Mouse (Mus musculus) limb, embryonic 12.5 days (tissue): Measurements from ENCODE around the gene Arl4d. TPM values are rescaled to one million over a fixed set of nuclear protein-coding genes. Genes with fewer than 3 reads are reported as not detected.
"Not testable (repeated sequence)": the region's sequence is repeated elsewhere in the genome, so short reads cannot be mapped to it uniquely, and the experiment has no call there.

Experiments used
- ATAC-seq: fragments of 200-750 bp; cut with Nextera tagmentation; 2 replicates; pipeline ENCODE4 v1.8.0; 2017; ENCODE audit warnings: low read depth, moderate TSS enrichment; ENCODE audit not compliant: insufficient number of reproducible peaks, insufficient read depth, low FRiP score, low TSS enrichment
- H3K27ac ChIP-seq: fragments of 300-500 bp; sonication (generic); 2 replicates; pipeline ENCODE4 v1.5.1; 2016; ENCODE audit warnings: mild to moderate bottlenecking, moderate library complexity
- H3K27me3 ChIP-seq: fragments of 300-500 bp; sonication (generic); 2 replicates; pipeline ENCODE4 v1.6.1; 2016; ENCODE audit warnings: mild to moderate bottlenecking, moderate library complexity
- H3K36me3 ChIP-seq: fragments of 300-500 bp; sonication (generic); 2 replicates; pipeline ENCODE4 v1.6.1; 2016; ENCODE audit warnings: mild to moderate bottlenecking, moderate library complexity
- H3K4me1 ChIP-seq: fragments of 300-500 bp; sonication (generic); replicated peaks from 2 replicates; pipeline ENCODE4 v1.6.1; 2016
- H3K4me2 ChIP-seq: fragments of 300-500 bp; sonication (generic); 2 replicates; pipeline ENCODE4 v1.6.1; 2016; ENCODE audit warnings: mild to moderate bottlenecking, moderate library complexity
- H3K4me3 ChIP-seq: fragments of 300-500 bp; sonication (generic); replicated peaks from 2 replicates; pipeline ENCODE4 v1.5.1; 2016; ENCODE audit warnings: mild to moderate bottlenecking
- H3K9ac ChIP-seq: fragments of 300-500 bp; sonication (generic); replicated peaks from 2 replicates; pipeline ENCODE4 v1.6.1; 2016; ENCODE audit warnings: mild to moderate bottlenecking, moderate library complexity
- H3K9me3 ChIP-seq: fragments of 300-500 bp; sonication (generic); 2 replicates; pipeline ENCODE4 v1.6.1; 2016; ENCODE audit warnings: mild to moderate bottlenecking, moderate library complexity
- WGBS: fragments of 180-500 bp; shearing (Covaris S2); methylation state at CpG from one replicate; pipeline ENCODE4 v1.1.7; 2016; 5-methylcytosine and 5-hydroxymethylcytosine counted together
- polyA plus RNA-seq: library from polyadenylated mRNA; unstranded; fragments of >200 nt; fragmentation: Nextera tagmentation; extraction: Ambion mirVana; gene quantifications from 2 replicates; pipeline ENCODE4 v1.2.1, GENCODE M21; 2016

The Arl4d gene
- polyA plus RNA-seq, 1 experiment from 2014 or later, result 2.5 TPM

DNA sequence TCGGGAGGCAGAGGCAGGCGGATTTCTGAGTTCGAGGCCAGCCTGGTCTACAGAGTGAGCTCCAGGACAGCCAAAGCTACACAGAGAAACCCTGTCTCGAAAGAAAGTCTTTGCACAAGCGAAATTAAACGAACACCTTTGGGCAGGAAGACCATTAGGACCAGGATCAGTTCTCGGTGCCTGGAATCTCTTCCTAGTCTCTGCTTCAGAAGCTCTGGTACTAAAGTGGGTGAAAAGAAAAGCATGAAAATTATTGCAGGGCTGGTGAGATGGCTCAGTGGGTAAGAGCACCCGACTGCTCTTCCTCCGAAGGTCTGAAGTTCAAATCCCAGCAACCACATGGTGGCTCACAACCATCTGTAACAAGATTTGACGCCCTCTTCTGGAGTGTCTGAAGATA is 18.2 kb upstream of the Arl4d start:
- H3K4me1 ChIP-seq, H3K36me3 ChIP-seq, H3K27ac ChIP-seq, H3K9ac ChIP-seq, H3K4me3 ChIP-seq, H3K4me2 ChIP-seq, H3K9me3 ChIP-seq, ATAC-seq, H3K27me3 ChIP-seq: not testable (repeated sequence)
- WGBS, result 91% methylated on average over 10 of the region's 10 CpGs

DNA sequence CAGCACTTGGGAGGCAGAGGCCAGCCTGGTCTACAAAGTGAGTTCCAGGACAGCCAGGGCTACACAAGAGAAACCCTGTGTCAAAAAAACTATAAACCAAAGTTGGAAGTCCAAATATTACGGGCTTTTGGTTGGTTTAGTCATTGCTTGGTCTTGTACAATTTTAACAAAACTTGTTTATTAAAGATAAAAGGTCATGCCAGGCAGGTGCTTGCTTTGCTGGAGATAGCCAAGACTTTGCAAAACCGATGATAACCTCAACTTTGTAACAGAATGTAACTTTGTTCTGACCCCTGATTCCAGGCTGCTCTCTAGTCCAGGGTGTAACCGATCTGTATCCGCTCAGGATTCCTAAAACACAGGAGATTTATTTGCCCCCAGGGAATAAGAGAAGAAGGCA is 9.0 kb upstream of the Arl4d start:
- Histone ChIP-seq H3K36me3 (no peaks in the 10 kb centered on the region), H3K9me3 (no peaks in the 10 kb centered on the region), H3K27ac (no peak overlapping the region), H3K27me3 (peaks cover 3% of the 10 kb centered on the region; the same call in 1 of the 2 replicates), H3K9ac (no peak overlapping the region), H3K4me3 (no peak overlapping the region), H3K4me2 (no peak overlapping the region), H3K4me1 (no peaks in the 10 kb centered on the region)
- WGBS, result 85% methylated on average over 4 of the region's 4 CpGs
- ATAC-seq, result no peak

DNA sequence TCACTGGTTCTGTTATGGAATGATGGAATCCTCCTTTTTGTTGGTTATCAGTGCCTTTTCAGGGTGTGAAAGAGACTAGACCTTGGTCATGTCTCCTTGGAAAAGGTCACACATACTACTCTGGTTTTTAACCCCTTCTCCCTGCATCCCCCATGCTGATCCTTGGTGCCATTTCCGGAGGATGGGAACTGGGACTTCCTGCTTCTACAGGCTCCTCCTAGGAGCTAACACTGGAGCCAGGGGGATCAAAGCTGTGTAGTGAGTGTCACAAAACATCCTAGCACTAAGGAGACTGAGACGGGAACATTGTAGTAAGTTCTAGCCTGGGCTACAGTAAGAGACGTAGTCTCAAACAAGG is 7.8 kb upstream of the Arl4d start:
- peak overlapping the region; percentile 44 for H3K4me2 ChIP-seq
- H3K4me3 ChIP-seq, result peak overlapping the region; percentile 24
- peaks cover 3% of the 10 kb centered on the region; the same call in 1 of the 2 replicates for H3K27me3 ChIP-seq
- 5% methylated on average over 3 of the region's 3 CpGs for WGBS
- no peaks in the 10 kb centered on the region for H3K9me3 ChIP-seq
- no peaks in the 10 kb centered on the region for H3K36me3 ChIP-seq
- H3K27ac ChIP-seq, result peak overlapping the region; percentile 96
- no peaks in the 10 kb centered on the region for H3K4me1 ChIP-seq
- 0 out of 2 replicates have a peak overlapping the region, but pooled peaks have one; percentile 54 for H3K9ac ChIP-seq
- ATAC-seq, result peak; percentile 9

DNA sequence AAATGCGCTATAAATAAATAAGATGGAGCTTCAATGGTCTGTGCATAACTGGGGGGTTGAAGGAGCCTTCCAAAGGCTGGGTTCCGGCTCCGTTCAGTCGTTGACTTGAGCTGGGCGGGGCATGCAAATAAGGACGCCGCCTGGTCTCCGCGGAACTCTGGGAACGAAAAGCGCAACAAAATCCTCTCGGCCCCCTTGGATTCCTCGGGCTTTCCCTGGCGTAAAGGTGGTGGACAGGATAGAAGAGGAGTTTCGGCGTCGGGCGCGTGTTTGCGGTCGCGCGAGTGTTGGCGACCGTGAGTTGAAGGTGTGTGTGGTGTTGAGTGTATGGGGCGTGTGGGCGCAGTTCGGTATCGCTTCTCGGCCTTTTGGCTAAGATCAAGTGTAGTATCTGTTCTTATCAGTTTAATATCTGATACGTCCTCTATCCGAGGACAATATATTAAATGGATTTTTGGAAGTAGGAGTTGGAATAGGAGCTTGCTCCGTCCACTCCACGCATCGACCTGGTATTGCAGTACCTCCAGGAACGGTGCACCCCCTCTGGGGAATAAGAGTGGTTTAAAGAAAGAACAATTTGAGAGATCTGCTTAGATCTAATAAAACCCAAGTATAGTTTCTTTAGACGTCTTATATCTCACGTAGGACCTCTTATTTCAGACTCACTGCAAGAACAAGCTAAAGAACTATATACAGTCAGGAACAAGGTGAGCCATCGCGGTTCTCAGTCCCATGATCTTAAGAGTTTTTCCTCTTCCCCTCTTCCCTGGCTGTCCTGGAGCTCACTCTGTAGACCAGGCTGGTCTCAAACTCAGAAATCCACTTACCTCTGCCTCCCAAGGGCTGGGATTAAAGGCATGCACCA is 7.2 kb upstream of the Arl4d start:
- peak overlapping the region; percentile 24 for H3K4me3 ChIP-seq
- not testable (repeated sequence) for H3K4me1 ChIP-seq, H3K27me3 ChIP-seq, H3K9me3 ChIP-seq, H3K36me3 ChIP-seq
- peak overlapping the region; percentile 54 for H3K9ac ChIP-seq
- H3K27ac ChIP-seq, result peak overlapping the region; percentile 96
- peak overlapping the region; percentile 44 for H3K4me2 ChIP-seq
- under 1% methylated on average over 38 of the region's 40 CpGs for WGBS
- ATAC-seq, result peak; percentile 93

DNA sequence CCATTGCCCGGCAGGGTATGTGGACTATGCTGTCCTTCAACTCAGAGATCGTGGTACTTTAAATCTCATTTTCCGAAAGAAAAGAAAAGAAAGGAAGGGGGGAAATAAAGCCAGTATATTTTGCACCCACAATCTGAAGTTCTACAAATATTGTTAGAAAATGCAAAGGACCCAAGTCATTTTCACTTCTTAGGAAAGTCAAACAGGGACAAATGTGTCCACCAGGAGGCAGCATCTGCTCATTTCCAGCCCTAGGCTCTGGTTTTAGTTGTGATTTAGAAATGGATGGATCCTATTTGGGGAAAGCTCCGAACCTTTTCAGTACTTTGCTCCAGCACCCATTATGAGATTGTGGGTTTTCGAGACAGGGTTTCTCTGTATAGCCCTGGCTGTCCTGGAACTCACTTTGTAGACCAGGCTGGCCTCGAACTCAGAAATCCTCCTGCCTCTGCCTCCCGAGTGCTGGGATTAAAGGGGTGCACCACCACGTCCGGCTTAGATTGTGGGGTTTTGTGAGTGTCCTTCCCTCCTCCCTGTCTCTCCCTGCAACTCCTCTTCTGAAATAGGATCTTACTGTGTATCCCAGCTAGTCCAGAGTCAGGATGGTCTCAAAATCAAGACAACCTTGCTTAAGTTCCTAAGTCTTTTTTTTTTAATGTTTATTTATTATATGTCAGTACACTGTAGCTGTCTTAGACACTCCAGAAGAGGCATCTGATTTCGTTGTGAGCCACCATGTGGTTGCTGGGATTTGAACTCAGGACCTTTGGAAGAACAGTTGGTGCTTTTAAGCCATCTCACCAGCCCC is 6.4 kb upstream of the Arl4d start:
- WGBS, result 29% methylated on average over 10 of the region's 10 CpGs
- H3K27ac ChIP-seq, result peak overlapping the region; percentile 69

DNA sequence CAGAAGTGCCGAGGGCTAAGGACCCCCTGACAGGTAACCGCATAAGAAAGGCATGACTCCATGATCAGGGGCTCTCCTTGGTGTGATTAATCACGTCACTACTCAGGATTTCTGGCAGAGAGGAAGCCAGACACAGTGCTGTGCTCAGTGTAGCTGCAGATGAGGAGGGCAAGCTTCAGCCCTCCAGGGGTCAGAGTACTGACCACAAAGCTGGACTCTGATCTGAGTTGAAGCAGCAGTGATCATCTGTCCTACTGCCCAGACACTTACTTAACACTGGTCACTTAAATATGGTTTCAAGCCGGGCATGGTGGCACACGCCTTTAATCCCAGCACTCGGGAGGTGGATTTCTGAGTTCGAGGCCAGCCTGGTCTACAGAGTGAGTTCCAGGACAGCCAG is 4.2 kb upstream of the Arl4d start:
- H3K4me1 ChIP-seq, result peaks cover 10% of the 10 kb centered on the region; the same call in 1 of the 2 replicates
- no peaks in the 10 kb centered on the region for H3K9me3 ChIP-seq
- no peak overlapping the region for H3K9ac ChIP-seq
- 68% methylated on average over 7 of the region's 7 CpGs for WGBS
- no peaks in the 10 kb centered on the region for H3K27me3 ChIP-seq
- H3K4me3 ChIP-seq, result no peak overlapping the region
- no peak overlapping the region for H3K27ac ChIP-seq
- no peaks in the 10 kb centered on the region for H3K36me3 ChIP-seq
- no peak for ATAC-seq
- no peak overlapping the region for H3K4me2 ChIP-seq

More for the DNA sequence above, 6.4 kb upstream of the Arl4d start:
- Histone ChIP-seq H3K9ac (no peak overlapping the region), H3K4me3 (no peak overlapping the region), H3K27me3 (no peaks in the 10 kb centered on the region), H3K4me2 (no peak overlapping the region), H3K36me3 (no peaks in the 10 kb centered on the region), H3K9me3 (no peaks in the 10 kb centered on the region), H3K4me1 (no peaks in the 10 kb centered on the region)
- no peak for ATAC-seq

DNA sequence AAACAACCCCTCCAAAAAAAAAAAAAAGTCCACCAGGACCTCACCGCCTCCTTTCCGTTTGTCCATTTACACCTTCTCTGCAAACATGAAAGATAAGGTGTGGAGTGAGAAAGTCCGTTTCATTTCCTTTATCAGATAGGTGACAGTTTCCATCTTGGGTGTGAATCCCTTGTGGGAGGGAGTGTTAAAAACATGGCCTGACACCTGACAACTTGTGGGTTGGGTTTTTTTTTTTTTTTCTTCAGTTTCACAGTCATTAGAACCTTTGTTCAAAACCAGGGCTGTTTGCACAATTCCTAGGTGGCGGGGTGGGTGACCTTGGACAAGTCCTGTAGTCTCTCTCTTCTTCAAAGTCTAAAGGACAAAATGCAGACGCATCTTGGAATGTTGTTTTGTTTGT is 3.6 kb upstream of the Arl4d start:
- Histone ChIP-seq H3K4me1 (peaks cover 10% of the 10 kb centered on the region; the same call in 1 of the 2 replicates), H3K4me2 (no peak overlapping the region), H3K9me3 (no peaks in the 10 kb centered on the region), H3K9ac (no peak overlapping the region), H3K27me3 (peaks cover 6% of the 10 kb centered on the region), H3K4me3 (no peak overlapping the region), H3K27ac (no peak overlapping the region), H3K36me3 (no peaks in the 10 kb centered on the region)
- WGBS, result 29% methylated on average over 5 of the region's 5 CpGs
- no peak for ATAC-seq

DNA sequence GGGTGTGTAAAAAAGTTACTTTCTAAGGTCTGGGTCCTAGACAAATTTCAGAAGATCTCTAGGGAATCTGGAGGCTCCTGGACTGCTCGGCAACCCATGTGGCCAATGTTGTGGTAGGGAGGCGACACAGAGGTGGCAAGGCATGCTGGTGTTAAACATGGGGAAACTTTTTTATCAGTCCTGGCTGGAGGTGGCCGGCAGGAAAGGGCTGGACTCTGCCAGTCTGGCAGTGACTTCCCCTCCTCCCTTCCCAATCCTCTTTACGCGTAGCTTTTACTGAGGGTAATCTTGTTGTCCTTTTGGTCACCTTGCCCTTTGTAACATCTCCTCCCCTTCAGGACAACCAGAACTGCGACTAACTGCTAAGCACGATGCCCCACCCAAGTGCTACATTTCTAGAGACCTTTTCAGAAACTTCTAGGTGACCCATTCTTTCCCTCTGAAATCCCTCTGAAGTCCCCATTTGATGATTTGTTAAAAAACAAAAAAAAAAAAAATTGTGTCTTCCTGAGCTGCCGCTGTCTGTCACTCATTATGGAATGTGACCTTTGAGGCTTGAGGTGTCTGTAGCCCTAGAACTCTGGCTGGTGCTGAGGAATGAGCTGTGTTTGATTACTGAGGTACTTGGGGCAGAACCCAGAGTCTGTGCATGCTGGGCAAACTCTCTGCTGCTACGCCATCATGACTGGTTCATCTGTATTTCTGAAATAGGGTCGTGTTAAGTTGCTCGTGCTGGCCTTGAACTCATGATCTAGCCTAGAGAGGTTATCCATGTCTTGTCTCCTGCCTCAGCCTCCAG is 1.9 kb upstream of the Arl4d start:
- H3K9me3 ChIP-seq, result no peaks in the 10 kb centered on the region
- H3K36me3 ChIP-seq, result no peaks in the 10 kb centered on the region
- H3K4me1 ChIP-seq, result peaks cover 10% of the 10 kb centered on the region; the same call in 1 of the 2 replicates
- 38% methylated on average over 11 of the region's 11 CpGs for WGBS
- H3K27ac ChIP-seq, result no peak overlapping the region
- no peak overlapping the region for H3K4me3 ChIP-seq
- H3K9ac ChIP-seq, result no peak overlapping the region
- no peak for ATAC-seq
- no peak overlapping the region for H3K4me2 ChIP-seq
- peaks cover 12% of the 10 kb centered on the region for H3K27me3 ChIP-seq

DNA sequence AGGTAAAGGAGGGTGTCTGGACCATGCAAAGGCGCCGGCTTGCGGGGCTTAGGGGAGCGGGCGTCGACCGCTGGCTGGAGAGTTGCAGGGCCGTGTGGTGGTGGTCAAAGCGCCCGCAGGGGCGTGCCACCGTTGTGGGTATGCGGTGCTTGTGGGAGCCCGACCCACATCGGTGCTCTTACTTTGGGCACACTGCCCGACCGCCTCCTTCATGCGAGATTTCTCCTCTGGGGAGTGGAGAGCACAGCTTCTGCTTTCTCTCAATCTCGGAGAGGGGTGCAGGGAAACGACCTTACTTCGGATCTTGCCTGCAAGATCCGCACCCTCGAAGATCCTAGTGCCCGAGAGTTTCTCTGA is 273 bp downstream of the Arl4d start:
- Histone ChIP-seq H3K36me3 (no peaks in the 10 kb centered on the region), H3K9ac (peak overlapping the region; percentile 66), H3K27ac (peak overlapping the region; percentile 64; the same call in 1 of the 2 replicates), H3K27me3 (peaks cover 12% of the 10 kb centered on the region), H3K4me3 (peak overlapping the region; percentile 58), H3K4me2 (peak overlapping the region; percentile 91), H3K4me1 (peaks cover 12% of the 10 kb centered on the region; the same call in 1 of the 2 replicates), H3K9me3 (no peaks in the 10 kb centered on the region)
- ATAC-seq, result no peak; the same call in 1 of the 2 replicates
- under 1% methylated on average over 24 of the region's 24 CpGs for WGBS

DNA sequence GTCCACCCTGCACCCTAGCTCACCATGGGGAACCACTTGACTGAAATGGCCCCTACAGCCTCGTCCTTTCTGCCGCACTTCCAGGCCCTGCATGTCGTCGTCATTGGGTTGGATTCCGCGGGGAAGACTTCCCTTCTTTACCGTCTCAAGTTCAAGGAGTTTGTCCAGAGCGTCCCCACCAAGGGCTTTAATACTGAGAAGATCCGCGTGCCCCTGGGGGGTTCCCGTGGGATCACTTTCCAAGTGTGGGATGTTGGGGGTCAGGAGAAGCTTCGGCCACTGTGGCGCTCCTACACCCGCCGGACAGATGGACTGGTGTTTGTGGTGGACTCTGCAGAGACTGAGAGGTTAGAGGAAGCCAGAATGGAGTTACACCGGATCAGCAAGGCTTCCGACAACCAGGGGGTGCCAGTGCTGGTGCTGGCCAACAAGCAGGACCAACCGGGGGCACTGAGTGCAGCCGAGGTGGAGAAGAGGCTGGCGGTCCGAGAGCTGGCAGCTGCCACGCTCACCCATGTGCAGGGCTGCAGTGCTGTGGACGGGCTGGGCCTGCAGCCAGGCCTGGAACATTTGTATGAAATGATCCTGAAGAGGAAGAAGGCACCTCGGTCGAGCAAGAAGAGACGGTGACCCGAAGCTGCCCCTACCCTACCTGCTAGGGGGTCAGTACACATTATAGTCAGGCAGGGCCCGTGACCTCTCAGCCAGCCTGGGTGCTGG is 1.4 kb downstream of the Arl4d start:
- no peak overlapping the region for H3K9ac ChIP-seq
- no peak overlapping the region for H3K4me3 ChIP-seq
- no peak overlapping the region for H3K4me2 ChIP-seq
- H3K27ac ChIP-seq, result no peak overlapping the region
- WGBS, result 69% methylated on average over 28 of the region's 28 CpGs
- peaks cover 12% of the 10 kb centered on the region for H3K27me3 ChIP-seq
- no peaks in the 10 kb centered on the region for H3K36me3 ChIP-seq
- H3K4me1 ChIP-seq, result peaks cover 12% of the 10 kb centered on the region; the same call in 1 of the 2 replicates
- H3K9me3 ChIP-seq, result no peaks in the 10 kb centered on the region
- no peak for ATAC-seq
